Mouse (Mus musculus): Measurements from ENCODE around the gene Dnmt3l.
"Not testable (repeated sequence)": the region's sequence is repeated elsewhere in the genome, so short reads cannot be mapped to it uniquely, and the experiment has no call there.

Dnmt3l gene

GRCm38 (mm10) chr10:78086444-78087061 is 44.8 kb downstream of the Dnmt3l start:
- no peak for DNase-seq

GRCm38 (mm10) chr10:78087101-78087511 is 45.4 kb downstream of the Dnmt3l start:
- DNase-seq: no peak

- no peak for DNase-seq
These were observed 48.5 kb downstream of the Dnmt3l start for GRCm38 (mm10) chr10:78090246-78090645.

DNA sequence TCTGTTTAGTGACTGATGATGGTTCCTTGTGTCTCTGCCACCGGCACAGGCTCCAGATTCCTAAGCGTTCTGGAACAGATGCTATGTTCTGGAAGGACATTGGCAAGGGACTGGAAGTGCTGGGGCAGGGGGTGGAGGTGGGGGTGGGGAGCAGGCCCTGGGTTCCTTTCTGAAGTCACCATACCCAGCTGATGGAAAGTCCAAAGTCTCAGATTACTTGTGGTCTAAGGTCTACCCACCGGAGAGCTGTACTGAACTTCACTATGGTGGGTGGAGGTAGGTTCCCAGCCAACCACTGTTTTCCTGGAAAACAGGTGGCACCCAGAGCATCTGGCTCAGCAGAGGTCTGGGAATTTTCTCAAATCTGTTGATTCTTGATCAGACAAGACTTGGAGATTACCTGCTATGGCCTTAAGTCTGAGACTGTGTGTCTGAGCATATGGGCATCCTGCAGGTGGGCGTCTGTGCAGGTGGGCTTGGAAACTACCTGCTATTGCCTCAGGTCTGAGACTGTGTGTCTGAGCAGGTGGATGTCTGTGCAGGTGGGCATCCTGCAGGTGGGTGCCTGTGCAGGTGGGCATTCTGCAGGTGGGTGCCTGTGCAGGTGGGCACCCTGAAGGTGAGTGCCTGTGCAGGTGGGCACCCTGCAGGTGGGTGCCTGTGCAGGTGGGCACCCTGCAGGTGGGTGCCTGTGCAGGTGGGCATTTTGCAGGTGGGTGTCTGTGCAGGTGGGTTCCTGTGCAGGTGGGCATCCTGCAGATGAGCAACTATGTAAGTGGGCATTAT is 49.2 kb downstream of the Dnmt3l start:
- no peak for DNase-seq

DNA sequence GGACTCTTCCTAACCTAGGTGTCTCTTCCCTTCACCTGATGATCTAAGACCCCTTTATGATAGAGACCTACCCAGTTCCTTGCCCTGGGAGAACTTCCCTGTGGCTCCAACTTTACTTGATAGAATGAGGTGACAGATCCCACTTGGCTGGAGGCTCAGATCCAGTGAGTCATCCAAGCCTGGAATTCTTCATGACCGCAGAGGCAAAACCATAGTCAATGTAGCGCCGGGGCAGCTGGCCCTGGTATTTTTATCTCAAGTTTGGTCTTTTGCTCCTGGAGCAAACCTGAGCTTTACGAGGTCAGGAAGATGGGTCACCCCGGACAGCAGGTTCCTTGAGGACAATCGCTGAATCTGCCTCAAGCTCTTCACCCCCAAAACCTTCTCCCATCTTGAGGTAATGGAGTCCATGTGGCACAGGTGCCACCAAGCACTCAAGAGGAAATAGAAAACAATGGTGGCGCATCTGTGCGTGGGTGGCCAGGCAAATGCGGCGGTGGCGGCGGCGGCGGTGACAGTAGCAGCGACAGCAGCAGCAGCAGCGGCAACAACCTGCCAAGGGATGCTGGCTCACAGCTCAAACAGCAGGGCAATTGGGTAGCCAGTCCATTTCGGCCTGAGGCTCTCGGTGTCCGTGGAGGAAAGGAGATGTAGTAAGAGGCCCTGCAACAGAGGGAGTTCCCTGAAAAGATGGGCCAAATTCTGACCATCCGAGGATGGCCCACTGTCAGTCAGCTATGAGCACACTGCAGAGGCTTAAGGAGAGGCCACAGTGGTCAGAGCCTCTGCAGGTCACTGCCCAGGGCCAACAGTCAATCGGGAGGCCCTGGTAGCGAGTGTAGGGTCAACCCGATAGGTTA is 50.3 kb downstream of the Dnmt3l start:
- DNase-seq: no peak

- no peak for DNase-seq
These were observed 50.9 kb downstream of the Dnmt3l start for GRCm38 (mm10) chr10:78092725-78093029.

- no peak for DNase-seq
These were observed 53.5 kb downstream of the Dnmt3l start for GRCm38 (mm10) chr10:78095221-78095620.

DNA sequence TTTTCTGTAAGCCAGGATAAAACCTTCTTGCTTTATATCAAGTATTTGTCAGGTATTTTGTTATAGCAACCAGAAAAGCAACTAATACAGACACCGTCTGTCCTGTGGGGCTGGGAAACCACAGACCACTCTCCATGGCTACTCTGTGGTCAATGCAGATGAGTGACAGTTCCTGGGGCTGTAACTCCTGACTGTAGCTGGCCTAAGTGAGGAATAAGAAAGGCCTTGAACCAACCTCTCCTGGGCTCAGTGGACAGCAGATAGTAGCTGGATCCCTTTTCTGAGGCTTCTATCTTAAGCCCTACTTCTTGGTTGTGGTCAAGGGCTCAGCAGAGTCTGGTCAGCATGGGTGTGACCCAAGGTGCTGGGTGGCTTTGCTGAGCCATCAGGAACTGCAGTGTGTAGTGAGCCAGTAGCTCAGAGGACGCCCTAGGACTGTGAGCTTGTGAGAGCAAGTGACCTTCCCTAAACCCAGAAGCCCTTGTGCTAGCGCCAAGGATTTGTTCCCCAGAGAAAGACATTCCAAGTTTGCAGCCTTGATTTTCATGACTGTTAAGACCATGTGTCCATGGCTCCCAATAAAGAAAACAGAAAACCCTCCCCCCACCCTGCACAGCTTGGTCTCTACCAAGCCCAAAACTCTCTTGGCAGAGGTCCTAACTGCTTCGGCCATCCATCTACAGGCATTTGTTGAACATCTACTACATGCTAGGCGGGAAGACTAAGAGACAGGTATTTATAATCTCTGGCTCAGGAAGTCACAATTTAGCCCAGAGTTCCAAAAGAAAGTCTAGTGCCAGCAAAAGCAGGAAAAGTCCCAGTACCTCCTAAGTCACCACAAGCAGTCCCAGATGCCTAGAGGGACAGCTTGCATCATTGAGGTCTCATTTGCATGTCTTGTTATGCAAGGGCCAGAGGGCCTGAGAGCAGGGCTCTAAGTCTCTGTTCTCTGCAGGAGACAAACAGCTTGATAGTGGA is 54.5 kb downstream of the Dnmt3l start:
- no peak for DNase-seq

- not testable (repeated sequence) for DNase-seq
These were observed 58.1 kb downstream of the Dnmt3l start for GRCm38 (mm10) chr10:78099860-78100259.

GRCm38 (mm10) chr10:78100989-78101780 is 59.4 kb downstream of the Dnmt3l start:
- no peak for DNase-seq

- DNase-seq: peak; percentile 9
These were observed 63.1 kb downstream of the Dnmt3l start for GRCm38 (mm10) chr10:78104555-78105490.

GRCm38 (mm10) chr10:78105548-78105947 is 63.8 kb downstream of the Dnmt3l start:
- peak; percentile 62 for DNase-seq
